Comparison of ENCODE assay signal across 22 mouse cellular contexts in genomic region chr1:165203488-165204035, GRCm38 (mm10). TPM values are rescaled to one million over a fixed set of nuclear protein-coding genes. Genes with fewer than 3 reads are reported as not detected.
"Had no signal": no experiment of that assay in that cellular context is flagged by ENCODE, and none has a peak within 500 bp of the region (broad histone marks: within the 10 kb centered on the region; RNA-seq: fewer than 3 reads in every experiment).

No protein-coding gene starts in this region.

- H3K9me3 ChIP-seq: limb, embryonic 15.5 days; megakaryocyte, embryonic 14.5 days; midbrain, embryonic 15.5 days; neural tube, embryonic 13.5 days had no signal

- H3K36me3 ChIP-seq: limb, embryonic 15.5 days; midbrain, embryonic 15.5 days; neural tube, embryonic 13.5 days had no signal

- H3K27ac ChIP-seq: left cerebral cortex, adult 2 months; limb, embryonic 15.5 days; liver, embryonic 14.5 days; macrophage; midbrain, embryonic 15.5 days; neural tube, embryonic 13.5 days had no signal

- DNase-seq: kidney, postnatal 10 days; lung, adult 18-20 months; retina, postnatal 1 day; right cerebral cortex, postnatal 4 days; spleen, adult 18-20 months; thymus, adult 18-20 months; thymus, postnatal 14 days had no signal

- H3K4me3 ChIP-seq: left cerebral cortex, adult 2 months; limb, embryonic 15.5 days; megakaryocyte, embryonic 14.5 days; midbrain, embryonic 15.5 days; neural tube, embryonic 13.5 days had no signal

- H3K4me1 ChIP-seq: limb, embryonic 15.5 days; midbrain, embryonic 15.5 days; neural tube, embryonic 13.5 days had no signal

- ATAC-seq: midbrain, embryonic 15.5 days had no signal

- H3K27me3 ChIP-seq: limb, embryonic 15.5 days; midbrain, embryonic 15.5 days; neural tube, embryonic 13.5 days had no signal

- H3K4me2 ChIP-seq: limb, embryonic 15.5 days; midbrain, embryonic 11.5 days; midbrain, embryonic 15.5 days; neural tube, embryonic 13.5 days had no signal

- H3K9ac ChIP-seq: limb, embryonic 15.5 days; liver, embryonic 14.5 days; midbrain, embryonic 15.5 days; neural tube, embryonic 13.5 days had no signal

RNA-seq across cellular contexts. Expression of gene Tbx19, which starts 43.0 kb away (rescaled TPM):
- total RNA-seq: layer of hippocampus, adult 8-10 months; layer of hippocampus, postnatal 25 days; left cerebral cortex, adult 2 months; left cerebral cortex, postnatal 25 days; monocyte, adult 5-6 weeks had no signal
- polyA plus RNA-seq: kidney, embryonic 14.5 days; large intestine, adult 2 months; limb, embryonic 15.5 days; macrophage; midbrain, embryonic 11.5 days; neural tube, embryonic 13.5 days; stomach, embryonic 14.5 days had no signal
